Mouse (Mus musculus) liver, embryonic 14.5 days (tissue): ENCODE measurements at regions not wholly inside any gene's neighbourhood (a gene's known extent, or its start where the extent isn't known, plus 50 kb on each side); places are given as distances from the start of the nearest gene placed in this dataset.

Source experiments
- CTCF ChIP-seq: IDR thresholded peaks from 2 replicates; pipeline ENCODE4 v1.5.1; 2016; ENCODE audit warnings: antibody characterized with exemption, low read depth, control low read depth
- EP300 ChIP-seq: IDR thresholded peaks from 2 replicates; pipeline ENCODE4 v1.6.1; 2016; ENCODE audit warnings: antibody characterized with exemption, low read depth

DNA sequence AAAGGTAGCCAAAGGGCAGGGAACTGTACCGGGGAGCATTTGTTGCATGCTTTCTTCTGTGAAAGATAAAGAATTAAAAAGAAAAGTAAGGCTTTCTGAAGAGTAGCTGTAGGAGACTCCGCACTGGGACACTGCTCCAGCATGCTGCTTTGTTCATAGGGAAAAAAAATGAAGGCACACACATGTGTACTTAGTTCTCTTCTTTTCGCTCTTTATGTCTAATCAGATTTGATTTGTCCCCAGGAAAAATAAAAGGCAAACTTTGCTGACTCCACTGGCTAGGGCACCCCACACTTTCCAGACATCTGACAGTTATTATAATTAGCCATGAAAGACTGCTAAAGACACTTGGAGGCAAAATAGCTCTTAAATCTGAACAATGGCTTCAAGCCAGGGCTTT, 276.6 kb downstream of the Ptprc start:
- no peak for TF ChIP-seq CTCF
- no peak for TF ChIP-seq EP300
